Mouse (Mus musculus): ENCODE results near the gene D1Ertd622e. TPM values are rescaled to one million over a fixed set of nuclear protein-coding genes. Genes with fewer than 3 reads are reported as not detected.
"Not testable (repeated sequence)": the region's sequence is repeated elsewhere in the genome, so short reads cannot be mapped to it uniquely, and the experiment has no call there.

The D1Ertd622e gene
- total RNA-seq, 2 experiments from 2014 or later = 7.9 to 9.0 TPM

DNA sequence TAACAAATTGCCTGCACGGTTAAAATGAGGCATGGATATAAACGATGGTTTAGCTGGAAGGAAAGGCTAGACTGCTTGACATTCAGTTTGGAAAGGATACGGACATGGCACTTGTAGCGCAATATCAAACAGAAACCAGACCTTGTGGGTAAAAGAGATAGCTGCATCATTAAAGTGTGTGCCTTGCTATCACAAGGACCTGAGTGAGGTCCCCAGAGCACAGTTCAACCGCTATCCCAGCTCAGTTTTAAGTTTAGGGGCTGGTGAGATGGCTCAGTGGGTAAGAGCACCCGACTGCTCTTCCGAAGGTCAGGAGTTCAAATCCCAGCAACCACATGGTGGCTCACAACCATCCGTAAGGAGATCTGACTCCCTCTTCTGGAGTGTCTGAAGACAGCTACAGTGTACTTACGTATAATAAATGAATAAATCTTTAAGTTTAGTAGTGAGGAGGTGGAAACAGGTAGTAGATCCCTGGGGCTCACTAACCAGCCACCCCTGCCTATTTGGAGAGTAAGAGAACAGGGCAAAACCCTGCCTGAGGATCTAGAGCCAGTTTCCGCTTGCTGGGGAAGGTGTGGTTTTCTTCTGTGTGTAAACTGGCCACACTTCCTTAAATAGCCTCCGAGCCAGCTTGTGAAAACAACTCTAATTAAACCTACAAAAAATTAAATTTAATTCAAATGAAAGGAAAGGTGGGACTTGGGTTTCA is 29.2 kb downstream of the D1Ertd622e start:
- no peak for DNase-seq

DNA sequence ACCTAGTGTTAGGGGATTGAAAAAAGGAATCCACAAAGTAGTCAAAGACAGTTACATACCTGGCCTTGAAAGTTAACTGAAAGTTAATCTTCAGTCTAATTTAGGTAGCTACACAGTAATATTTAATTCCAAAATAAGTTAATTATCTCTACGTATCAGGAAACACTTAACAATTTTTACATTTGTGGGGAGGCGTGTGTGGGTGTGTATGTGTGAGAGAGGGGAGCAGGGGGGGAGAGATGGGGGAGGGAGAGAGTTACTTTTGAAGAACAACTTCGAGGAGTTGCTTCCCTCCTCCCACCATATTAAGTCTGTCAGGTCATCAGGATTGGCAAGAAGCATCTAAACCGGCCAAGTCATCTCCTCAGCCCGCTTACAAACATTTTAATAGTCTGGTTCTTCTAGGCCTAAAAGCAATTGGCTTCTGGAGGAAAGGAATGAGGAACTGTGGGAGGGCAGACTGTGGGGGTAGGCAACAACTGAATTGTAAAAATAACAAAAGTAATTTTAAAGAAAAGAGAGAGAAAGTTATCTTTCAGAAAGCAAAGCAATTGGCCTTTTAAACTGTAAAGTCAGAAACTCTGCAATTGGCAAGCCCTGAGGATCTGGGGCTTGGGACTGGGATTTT is 29.9 kb downstream of the D1Ertd622e start:
- DNase-seq = no peak

DNA sequence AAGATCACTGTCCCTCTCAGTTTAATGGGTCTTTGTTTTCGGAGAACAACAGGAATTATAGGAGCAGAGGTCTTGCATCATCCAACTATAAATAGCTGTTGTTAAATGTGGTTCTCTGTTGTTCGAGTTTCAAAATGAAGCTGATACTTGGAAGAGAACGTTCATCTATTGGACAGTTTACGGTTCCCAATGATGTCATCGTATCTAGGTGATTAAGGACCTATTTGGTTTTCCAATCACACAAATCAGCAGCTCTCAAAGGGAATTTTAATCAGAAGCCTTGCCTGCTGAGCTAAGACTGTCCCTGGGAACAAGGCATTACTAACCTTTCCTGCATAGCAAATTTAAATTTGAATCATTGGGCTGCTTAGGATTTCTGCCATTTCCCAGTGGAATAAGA is 31.7 kb downstream of the D1Ertd622e start:
- no peak for DNase-seq

DNA sequence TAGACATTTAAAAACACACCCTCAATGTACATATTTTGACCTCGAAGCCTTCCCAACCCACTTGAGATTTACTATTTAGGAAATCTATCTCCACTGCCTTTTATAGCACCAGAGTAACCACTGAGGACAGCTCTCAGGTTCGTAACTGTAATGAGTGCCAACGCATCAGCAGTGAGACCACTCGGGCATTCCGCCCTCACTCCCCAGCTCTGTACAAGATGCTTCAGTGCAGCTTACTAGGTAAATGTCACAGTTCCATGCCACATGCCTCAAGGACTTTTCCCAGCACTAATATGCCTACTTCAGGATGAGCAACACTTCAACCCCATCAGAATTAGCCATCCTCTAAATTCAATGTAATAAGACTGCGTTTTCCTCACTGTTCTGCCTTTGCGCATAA is 33.0 kb downstream of the D1Ertd622e start:
- no peak for DNase-seq

DNA sequence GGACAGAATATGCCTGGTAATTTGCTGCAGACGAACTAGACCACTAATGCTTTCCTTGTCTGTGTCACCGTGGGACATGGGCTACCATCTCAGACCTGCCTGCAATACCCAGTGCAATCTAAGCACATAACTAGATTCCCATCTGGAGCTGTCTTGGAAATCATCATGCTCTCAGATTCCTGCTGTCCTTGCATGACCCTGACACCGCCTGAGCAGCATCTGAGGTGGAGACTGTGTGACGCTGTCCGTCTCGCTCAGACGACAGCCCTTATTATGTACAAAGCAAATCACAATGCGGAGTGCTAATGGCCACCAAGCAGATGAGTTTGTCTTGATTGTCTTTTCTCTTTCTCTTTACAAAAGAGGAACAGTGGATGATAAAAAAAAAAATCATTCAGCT is 33.9 kb downstream of the D1Ertd622e start:
- no peak for DNase-seq

DNA sequence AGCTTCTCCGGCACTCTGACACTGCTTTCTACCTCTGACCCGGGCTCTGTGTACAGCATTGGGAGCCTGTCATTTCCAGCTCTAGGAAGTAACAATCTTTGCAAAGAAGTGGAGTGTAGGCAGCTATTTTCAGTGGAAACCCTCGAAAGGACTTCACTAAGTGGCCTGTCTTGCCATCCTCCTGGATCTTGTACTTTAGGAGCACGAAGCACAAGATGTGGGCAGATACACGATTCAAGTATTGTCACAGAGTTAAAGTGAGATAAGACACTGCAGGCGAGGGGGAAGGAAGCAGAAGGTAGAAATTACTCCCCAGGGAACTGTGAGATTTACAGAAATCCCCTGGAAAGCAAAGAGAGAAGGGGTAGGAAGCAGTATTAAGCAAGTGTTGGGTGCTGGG is 36.4 kb downstream of the D1Ertd622e start:
- DNase-seq = no peak

DNA sequence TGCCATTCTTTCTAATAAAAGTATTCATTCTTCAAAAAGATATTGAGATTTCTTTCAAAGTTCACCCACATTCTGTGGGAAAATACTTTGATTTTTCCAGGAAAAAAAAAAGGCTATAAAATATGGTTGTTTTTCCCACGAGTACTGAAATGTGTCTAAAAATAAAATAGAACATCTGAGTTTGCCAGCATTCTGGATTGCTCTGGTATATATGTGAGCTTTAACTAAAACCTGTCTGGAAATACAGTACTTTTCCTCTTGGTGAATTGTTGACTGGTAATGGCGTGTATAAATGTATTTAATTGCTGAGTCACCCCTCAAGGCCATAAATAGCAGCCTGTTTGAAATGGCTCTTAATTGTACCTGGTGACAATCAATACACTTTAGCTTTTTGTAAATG is 37.5 kb downstream of the D1Ertd622e start:
- DNase-seq = no peak

DNA sequence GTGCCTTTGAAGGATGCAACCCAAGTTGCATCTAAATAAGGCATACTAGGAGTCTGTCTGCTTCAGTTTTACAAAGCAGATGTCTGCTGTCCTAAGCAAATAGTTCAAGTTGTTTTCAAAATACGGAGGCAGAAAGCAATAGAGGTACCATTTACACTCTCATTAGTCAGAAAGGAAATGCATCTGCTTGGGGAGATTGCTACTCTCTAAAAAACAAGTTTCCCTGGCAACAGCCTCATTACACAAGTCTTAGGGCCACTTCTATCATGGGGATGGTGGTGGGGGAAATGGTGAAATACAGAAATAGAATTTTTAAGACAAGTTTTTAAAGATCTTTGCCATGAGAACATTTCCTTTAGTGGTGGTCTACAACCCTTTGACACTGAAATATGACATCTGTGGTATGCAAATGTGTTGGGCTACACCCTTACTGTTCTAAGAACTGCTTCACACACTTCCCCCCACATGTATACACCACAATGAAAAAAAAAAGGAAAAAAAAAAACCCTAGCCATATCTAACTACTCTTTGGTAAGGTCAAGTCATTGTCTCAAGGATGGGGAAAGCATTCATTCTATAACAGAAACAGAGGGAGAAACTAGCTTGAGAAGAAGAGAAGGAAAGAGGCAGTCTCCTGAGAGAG is 38.5 kb downstream of the D1Ertd622e start:
- DNase-seq = no peak

DNA sequence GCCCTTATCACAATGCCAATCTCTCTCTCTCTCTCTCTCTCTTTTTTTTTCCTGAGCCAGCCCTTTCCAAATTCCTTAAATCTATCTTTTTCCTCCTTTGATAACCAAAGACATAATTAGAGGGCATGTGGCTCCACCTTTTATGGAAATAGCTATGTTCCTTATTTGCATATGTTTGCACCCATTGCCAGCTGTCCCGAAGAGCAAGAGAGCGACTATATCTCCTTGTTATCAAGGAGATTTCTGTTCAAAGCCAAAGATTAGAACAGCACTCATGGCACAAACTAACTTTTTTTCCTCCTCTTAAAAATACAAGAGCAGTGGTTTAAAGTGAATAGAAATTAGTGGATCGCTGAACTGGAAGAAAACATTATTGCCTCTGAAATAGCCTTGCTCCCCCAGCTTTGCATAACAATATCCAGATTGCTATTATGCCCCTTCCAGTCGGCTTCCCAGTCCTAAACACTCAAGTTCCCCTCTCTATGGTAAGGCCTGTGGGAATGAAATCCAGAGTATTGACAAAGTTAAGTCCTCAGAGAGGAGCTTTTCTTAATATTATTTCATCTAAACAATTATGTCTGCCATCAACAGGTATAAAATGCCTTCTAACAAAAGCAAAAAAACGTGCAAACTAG is 39.2 kb downstream of the D1Ertd622e start:
- no peak for DNase-seq

DNA sequence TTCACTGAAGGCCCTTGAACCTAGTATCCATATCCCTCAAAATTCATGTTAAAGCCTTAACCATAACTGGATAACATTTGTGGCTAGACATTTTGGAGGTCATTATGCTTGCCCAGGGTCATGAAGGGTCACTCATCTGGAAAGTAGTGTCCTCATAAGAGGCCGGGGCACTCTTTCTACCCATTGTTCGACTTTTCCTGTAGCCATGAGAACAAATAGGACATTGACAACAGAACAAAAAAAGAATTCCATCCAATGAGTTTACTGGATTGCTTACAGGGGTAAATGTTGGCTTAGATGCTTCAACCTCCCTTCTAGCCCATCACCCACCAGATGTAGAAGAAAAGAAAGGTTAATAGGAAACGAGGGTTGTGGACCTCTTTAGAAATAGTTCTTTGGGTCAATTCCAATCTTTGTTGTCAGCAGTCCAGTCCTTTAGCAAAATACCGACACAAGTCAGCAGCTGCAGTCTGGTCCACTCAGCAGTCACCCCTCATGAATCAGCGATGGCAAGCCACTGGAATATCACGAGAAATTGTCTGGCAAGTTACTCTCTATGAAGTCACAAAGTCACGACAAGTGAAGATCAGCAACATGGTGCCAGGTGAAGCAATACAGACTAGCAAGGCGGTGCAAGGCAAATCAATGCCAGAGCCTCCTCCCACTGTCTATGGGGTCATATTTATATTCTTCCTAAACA is 42.1 kb downstream of the D1Ertd622e start:
- DNase-seq = no peak

DNA sequence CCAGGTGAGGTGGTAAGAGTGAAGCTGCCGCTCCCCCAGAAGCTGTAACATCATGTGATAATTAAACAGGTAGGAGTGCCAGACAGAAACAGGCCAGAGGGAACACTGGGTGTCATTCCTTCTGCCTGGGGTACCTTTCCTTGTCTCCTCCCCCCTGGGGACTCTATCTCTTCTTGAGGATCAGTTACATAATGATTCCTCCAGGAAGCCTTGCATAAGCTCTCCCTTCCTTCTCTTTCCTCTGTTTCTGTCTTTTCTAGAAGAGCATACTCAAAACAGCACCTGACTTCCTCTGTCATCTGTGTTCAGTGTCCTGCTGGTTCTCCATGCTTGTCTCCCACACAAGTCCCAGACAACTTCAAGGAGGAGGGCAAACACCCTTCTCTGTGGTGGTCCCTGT is 46.3 kb downstream of the D1Ertd622e start:
- no peak for DNase-seq

DNA sequence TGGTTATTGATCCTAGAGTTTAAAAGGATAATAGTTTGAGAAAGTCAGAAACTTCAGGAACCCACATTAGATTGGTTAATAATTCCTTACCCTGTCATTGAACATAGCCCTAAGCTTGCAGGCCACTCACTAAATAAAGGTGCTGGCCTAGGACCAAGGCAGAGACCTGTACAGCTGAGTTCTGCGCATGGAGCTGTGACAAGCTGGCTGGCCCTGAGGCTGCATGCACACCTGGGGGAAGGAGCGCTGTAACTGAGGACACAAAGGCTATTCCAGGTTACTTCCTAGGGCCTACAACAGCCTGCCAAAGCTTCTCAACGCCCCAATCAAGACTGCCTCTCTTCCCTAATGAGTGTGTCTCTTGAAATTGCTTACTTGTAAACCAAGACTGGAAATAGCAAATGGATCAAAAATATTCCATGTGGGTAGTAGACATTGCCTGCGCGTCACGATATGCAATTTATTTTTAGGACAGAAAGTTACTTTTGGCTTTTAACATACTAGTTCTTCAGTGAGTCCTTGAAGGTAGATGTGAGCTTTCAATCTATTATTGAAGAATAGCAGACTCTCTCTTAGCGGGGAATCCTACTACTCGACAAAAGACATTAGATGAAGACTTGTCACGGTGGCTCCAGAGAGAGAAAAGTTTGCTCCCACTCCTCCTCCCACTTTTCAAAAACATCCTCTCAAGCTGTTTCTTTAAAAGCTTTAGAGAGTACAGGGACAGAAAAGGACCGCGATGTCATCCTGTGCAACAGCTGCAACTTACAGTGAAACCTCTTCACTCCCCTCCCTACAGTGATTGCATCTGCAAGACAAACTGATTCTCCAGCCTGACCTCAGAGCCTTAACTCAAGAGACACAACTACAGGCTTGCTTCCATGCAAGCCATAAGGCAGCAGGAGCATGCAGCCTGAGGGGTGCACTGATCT is 47.1 kb downstream of the D1Ertd622e start:
- DNase-seq = no peak

DNA sequence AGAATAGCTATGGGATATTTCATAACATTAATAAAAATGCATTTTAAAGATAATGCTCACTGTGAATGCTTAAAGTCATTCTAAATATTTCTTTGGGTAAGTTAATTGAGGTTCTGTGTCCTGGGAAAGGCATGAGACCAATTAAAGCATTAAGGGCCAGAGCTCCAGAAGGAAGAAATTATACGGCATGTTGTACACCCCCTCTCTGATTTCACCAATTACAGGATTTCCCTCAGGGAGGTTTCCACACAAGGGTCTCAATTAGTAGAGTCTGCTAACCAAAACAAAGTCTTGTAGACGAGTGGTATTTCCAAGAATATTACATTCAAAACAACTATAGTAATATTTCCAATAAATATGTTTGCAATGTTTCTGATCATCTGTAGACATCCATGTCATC is 50.1 kb downstream of the D1Ertd622e start:
- no peak for DNase-seq

DNA sequence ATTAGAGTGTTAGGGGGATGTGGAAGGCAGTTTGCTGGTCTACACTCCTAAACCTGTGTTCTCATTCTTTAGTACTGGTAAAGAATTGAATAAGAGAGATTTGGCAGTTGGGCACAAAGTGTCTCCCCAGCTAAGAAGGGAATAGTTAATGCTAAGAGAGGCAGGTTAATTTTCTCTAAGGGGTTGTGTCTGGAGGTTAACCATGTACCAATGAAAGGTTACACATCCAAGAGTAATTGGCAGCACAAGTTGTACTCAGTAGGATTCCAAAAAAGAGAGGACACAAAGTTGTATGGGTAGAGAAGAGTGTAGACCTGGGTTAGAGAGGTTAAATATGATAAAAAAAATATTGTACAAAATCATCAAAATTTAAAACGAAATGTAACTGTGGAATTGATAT is 58.5 kb downstream of the D1Ertd622e start:
- no peak for DNase-seq

DNA sequence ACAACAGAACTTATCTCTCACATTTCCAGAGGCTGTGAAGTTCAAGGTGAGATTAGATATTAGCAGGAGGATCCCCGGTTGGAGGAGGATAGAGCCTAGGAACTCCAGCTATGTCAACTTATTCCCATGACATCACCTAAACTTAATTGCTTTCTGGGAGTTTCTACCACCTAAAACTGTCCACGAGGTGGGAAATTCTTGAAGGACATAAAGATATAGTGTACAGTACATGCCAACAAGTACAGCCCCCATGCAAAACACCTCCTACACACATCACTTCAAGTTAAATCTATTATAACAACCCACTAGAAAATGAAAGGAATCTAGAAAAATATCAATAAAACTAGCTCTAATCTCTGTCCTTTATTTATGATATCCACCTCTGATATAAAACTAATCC is 61.5 kb downstream of the D1Ertd622e start:
- DNase-seq = no peak

DNA sequence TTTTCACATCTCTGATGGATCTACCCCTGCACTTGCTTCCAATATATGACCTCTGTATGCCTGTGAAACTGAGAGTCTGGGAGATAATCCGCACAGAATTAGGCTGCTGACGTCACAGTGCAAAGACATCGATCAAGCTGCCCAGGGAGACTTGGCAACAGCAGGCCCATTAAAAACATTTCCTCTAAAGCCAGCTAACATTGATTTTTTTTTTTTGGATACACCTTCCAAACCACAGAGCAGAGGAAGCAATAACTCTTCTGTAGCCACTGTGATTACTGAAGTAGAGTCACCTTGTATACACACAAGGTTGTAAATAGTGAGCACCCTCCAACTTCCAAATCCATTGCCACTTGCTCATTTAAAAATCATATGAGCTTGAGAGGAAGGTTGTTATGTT is 62.8 kb downstream of the D1Ertd622e start:
- no peak for DNase-seq

DNA sequence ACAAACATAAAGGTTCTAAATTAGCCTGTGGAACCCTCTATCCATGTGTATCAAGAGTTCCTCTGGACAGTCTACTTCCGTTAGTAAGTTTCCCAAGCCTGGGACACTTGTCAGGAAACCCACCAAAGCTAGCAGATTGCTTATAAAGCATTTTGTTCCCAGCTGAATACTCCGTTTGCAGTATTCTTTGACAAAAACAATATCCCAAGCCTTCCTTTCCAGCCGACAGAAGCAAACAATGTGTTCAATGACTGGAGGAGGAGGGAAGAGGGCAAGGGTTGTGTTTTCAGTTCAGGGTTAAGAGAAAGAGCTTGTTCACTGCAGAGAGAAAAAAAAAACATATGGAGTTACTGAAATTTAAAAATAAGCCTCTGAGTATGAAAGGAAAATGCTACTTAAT is 73.3 kb downstream of the D1Ertd622e start:
- DNase-seq = no peak

DNA sequence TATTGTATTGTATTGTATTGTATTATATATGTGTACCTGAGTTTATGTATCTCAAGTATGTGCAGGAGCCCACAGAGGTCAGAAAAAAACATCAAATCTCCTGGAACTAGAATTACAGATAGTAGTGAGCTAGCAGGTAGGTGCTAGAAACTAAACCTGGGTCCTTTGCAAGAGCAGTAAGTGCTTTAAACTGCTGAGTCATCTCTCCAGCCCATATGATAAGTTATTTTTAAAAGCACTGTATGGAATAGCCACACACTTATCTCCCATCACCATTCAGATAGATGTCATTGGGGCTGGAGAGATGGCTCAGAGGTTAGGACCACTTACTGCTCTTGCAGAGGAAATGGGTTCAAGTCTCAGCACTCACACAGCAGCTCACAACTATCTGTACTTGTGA is 76.8 kb downstream of the D1Ertd622e start:
- DNase-seq = no peak

DNA sequence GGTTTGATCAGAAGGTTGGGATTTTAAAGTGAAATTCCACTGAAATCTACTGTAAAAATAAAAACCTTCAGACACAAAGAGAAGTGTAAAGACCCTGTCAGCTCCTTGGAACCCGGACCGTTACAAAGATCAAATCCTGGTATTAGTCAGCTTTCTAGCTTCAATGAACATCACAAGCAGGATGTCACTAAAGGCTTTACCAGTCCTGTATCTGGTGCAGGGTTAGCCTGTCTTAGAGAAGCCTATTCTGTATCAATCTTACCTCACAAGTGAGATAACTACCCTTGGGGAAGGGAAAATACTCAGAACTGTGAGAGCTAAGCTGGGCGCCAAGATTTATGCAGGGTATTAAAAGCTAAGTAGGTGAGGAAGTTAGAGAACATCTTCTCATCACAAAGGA is 77.7 kb downstream of the D1Ertd622e start:
- DNase-seq = no peak

DNA sequence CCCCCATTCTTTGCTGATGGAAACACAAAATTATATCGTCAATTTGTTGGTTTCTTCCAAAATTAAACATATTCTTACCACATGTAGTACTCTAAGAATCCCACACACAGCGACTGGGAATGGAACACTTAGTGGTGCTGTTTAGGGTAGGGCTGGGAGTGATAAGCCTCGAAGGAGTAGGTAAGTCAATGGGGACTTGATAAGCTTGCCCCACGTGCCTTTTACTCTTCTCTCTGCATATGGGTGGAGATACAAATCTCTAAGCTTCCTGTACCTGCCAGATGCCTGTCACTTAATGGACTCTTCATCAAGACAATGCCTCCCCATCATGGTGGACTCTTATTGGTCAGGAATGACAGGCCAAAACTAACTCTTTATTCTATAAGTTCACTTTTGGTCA is 78.8 kb downstream of the D1Ertd622e start:
- DNase-seq = no peak

DNA sequence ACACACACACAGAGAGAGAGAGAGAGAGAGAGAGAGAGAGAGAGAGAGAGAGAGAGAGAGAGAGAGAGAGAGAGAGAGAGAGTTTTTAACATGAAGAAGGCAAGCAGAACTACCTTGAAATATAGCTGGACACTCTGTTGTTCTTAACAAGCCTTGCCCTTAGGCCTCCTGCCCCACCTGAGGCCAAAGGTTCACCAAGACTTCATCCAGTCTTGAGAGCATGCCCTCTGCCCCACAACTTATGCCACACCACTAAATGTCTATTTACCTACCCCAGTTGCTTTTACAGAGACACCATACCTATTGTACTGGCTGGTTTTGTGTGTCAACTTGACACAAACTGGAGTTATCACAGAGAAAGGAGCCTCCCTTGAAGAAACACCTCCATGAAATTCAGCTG is 81.2 kb downstream of the D1Ertd622e start:
- not testable (repeated sequence) for DNase-seq

DNA sequence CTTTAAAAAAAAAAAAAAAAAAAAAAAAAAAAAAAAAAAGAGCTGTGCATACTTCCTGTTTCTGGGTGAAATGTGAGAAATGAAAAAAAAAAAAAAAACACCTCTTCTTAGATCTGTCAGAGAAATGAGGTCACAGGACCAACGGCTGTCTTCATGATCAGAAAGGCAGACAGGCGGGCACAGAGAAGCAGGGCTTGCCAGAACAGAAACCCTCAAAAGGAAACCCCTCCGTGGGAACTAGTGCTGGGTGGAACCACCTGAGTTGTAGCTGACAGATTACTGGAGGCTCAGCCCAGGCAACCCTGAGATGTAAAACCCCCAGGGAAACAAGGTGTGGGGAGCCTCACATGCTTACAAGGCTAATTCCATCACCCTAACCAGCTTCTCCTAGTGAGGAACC is 81.6 kb downstream of the D1Ertd622e start:
- DNase-seq = no peak
